ENCODE assay signal across 11 mouse cellular contexts in the genomic region with DNA sequence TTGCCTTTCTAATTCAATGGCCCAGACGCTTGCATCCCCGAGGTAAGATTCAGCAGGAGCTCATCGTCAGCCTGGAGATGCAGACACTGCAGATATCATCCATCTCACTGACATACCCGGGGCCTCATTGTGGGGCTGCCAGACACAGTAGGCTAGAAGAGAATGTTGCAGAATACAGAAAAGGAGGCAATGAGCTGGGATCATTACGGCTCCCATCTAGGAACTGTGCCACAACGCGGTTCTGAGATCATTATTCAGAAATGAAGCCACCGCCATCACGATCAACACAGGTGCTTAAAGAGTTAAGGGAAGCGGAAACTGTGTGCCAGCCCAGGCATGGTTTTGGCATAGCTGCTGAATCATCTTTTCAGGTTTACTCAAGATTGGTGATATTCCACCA.
DNase-seq lines count a peak whose midpoint lies in the region; ATAC-seq lines count a peak whose summit lies in the region.
"Had no signal": no experiment of that assay in that cellular context is flagged by ENCODE, and none has a peak within 500 bp of the region (broad histone marks: within the 10 kb centered on the region; RNA-seq: fewer than 3 reads in every experiment).

No protein-coding gene starts in this region.

- no peaks in the 10 kb centered on the region for H3K36me3 ChIP-seq in midbrain, embryonic 11.5 days (ENCODE audit: control insufficient read depth, insufficient read depth, low read length)
- H3K36me3 ChIP-seq in midbrain, embryonic 10.5 days, result no peaks in the 10 kb centered on the region
- H3K36me3 ChIP-seq in hindbrain, embryonic 13.5 days, result no peaks in the 10 kb centered on the region
- H3K36me3 ChIP-seq: lung, embryonic 15.5 days had no signal

- H3K4me3 ChIP-seq in midbrain, embryonic 11.5 days (ENCODE audit: low read depth, low read length), result no peak overlapping the region
- H3K4me3 ChIP-seq in midbrain, embryonic 10.5 days, result no peak overlapping the region
- no peak overlapping the region for H3K4me3 ChIP-seq in hindbrain, embryonic 13.5 days
- H3K4me3 ChIP-seq: gastrocnemius, adult 2 months; lung, embryonic 15.5 days had no signal

- ATAC-seq in midbrain, embryonic 11.5 days (ENCODE audit: low FRiP score), result no peak
- ATAC-seq in hindbrain, embryonic 13.5 days (ENCODE audit: low FRiP score), result peak; percentile 95
- ATAC-seq: intestine, embryonic 16.5 days had no signal

- H3K4me1 ChIP-seq in midbrain, embryonic 11.5 days (ENCODE audit: control insufficient read depth, insufficient read depth, low read length), result no peaks in the 10 kb centered on the region
- H3K4me1 ChIP-seq in midbrain, embryonic 10.5 days, result no peaks in the 10 kb centered on the region
- peaks cover 24% of the 10 kb centered on the region for H3K4me1 ChIP-seq in hindbrain, embryonic 13.5 days (replicated peaks)

- WGBS in midbrain, embryonic 11.5 days, result 90% methylated on average over 10 of the region's 10 CpGs
- 92% methylated on average over 10 of the region's 10 CpGs for WGBS in midbrain, embryonic 10.5 days
- 27% methylated on average over 10 of the region's 10 CpGs for WGBS in hindbrain, embryonic 13.5 days

- H3K9ac ChIP-seq in midbrain, embryonic 11.5 days (ENCODE audit: low read length), result no peak overlapping the region
- no peak overlapping the region for H3K9ac ChIP-seq in hindbrain, embryonic 13.5 days
- H3K9ac ChIP-seq: lung, embryonic 15.5 days had no signal

- DNase-seq in midbrain, embryonic 11.5 days (ENCODE audit: low spot score, missing footprints), result peak; percentile 61
- DNase-seq in midbrain, embryonic 10.5 days (ENCODE audit: low spot score), result no peak
- peak; percentile 10 to 61 for DNase-seq in left cerebral cortex, postnatal 14 days (ENCODE audit: low spot score in 2 of 2)
- DNase-seq in right cerebral cortex, postnatal 4 days, result peak; percentile 45
- no peak for DNase-seq in spleen, adult 12 weeks (ENCODE audit: low spot score)
- no peak for DNase-seq in gastrocnemius, postnatal 4 days (ENCODE audit: low spot score in 2 of 2)
- no peak for DNase-seq in kidney, adult 18-20 months
- DNase-seq: gastrocnemius, adult 2 months had no signal

- intact Hi-C loops in left cerebral cortex, postnatal 14 days (cut with DNase I), result no loop called here

- no peak overlapping the region for H3K27ac ChIP-seq in midbrain, embryonic 11.5 days (ENCODE audit: low read depth, low read length)
- H3K27ac ChIP-seq in midbrain, embryonic 10.5 days (replicated peaks), result no peak overlapping the region
- H3K27ac ChIP-seq in hindbrain, embryonic 13.5 days, result peak overlapping the region; percentile 93
- H3K27ac ChIP-seq: gastrocnemius, adult 2 months; lung, embryonic 15.5 days had no signal

- no peak overlapping the region for H3K4me2 ChIP-seq in midbrain, embryonic 11.5 days
- H3K4me2 ChIP-seq in hindbrain, embryonic 13.5 days, result peak overlapping the region; percentile 30
- H3K4me2 ChIP-seq: lung, embryonic 15.5 days had no signal

- H3K9me3 ChIP-seq in midbrain, embryonic 11.5 days (ENCODE audit: control insufficient read depth, low read length), result no peaks in the 10 kb centered on the region
- no peaks in the 10 kb centered on the region for H3K9me3 ChIP-seq in midbrain, embryonic 10.5 days (replicated peaks)
- no peaks in the 10 kb centered on the region for H3K9me3 ChIP-seq in hindbrain, embryonic 13.5 days
- H3K9me3 ChIP-seq: lung, embryonic 15.5 days had no signal

- H3K27me3 ChIP-seq in midbrain, embryonic 11.5 days (ENCODE audit: control insufficient read depth, insufficient read depth, low read length), result no peaks in the 10 kb centered on the region
- H3K27me3 ChIP-seq in midbrain, embryonic 10.5 days (ENCODE audit: low read depth, poor library complexity, severe bottlenecking), result no peaks in the 10 kb centered on the region
- H3K27me3 ChIP-seq in hindbrain, embryonic 13.5 days, result no peaks in the 10 kb centered on the region
- H3K27me3 ChIP-seq: lung, embryonic 15.5 days had no signal

Comparison
In these comparisons a context has a peak if more than half of its experiments do, and no peak if none do; other contexts are left out.
1. DNase-seq: peak in midbrain, embryonic 11.5 days (single experiment), left cerebral cortex, postnatal 14 days (2 of 2) and right cerebral cortex, postnatal 4 days (single experiment); none in midbrain, embryonic 10.5 days (single experiment), spleen, adult 12 weeks (single experiment), gastrocnemius, postnatal 4 days (0 of 2) and kidney, adult 18-20 months (single experiment).